Mouse (Mus musculus) midbrain, embryonic 14.5 days (tissue): ENCODE measurements around the gene Snx1. TPM values are rescaled to one million over a fixed set of nuclear protein-coding genes. Genes with fewer than 3 reads are reported as not detected.
A peak's percentile ranks its signal among the peaks of the same experiment; 100 is the strongest.

Source experiments
- ATAC-seq: fragments of 200-750 bp; cut with Nextera tagmentation; 2 replicates; pipeline ENCODE4 v1.8.0; 2017; ENCODE audit warnings: moderate number of reproducible peaks, moderate library complexity; ENCODE audit not compliant: low FRiP score, low TSS enrichment
- DNase-seq: peaks from one replicate; pipeline ENCODE4 v3.0.0-alpha.2; 2015
- H3K27ac ChIP-seq: fragments of 300-500 bp; sonication (generic); replicated peaks from 2 replicates; pipeline ENCODE4 v1.5.1; 2014; ENCODE audit warnings: mild to moderate bottlenecking, low read depth, low read length, moderate library complexity
- H3K27me3 ChIP-seq: fragments of 300-500 bp; sonication (generic); 2 replicates; pipeline ENCODE4 v1.6.1; 2014; ENCODE audit warnings: low read length, control low read depth, mixed read lengths; ENCODE audit not compliant: control insufficient read depth, insufficient read depth
- H3K36me3 ChIP-seq: fragments of 300-500 bp; sonication (generic); 2 replicates; pipeline ENCODE4 v1.6.1; 2014; ENCODE audit warnings: low read length, control low read depth; ENCODE audit not compliant: control insufficient read depth, insufficient read depth
- H3K4me1 ChIP-seq: fragments of 300-500 bp; sonication (generic); 2 replicates; pipeline ENCODE4 v1.6.1; 2014; ENCODE audit warnings: mild to moderate bottlenecking, antibody characterized with exemption, low read length, control low read depth; ENCODE audit not compliant: control insufficient read depth, insufficient read depth
- H3K4me2 ChIP-seq: fragments of 300-500 bp; sonication (generic); 2 replicates; pipeline ENCODE4 v1.6.1; 2014; ENCODE audit warnings: mild to moderate bottlenecking, low read length, moderate library complexity
- H3K4me3 ChIP-seq: fragments of 300-500 bp; sonication (generic); replicated peaks from 2 replicates; pipeline ENCODE4 v1.5.1; 2014; ENCODE audit warnings: low read depth, low read length
- H3K9ac ChIP-seq: fragments of 300-500 bp; sonication (generic); replicated peaks from 2 replicates; pipeline ENCODE4 v1.6.1; 2014; ENCODE audit warnings: mild to moderate bottlenecking, low read length, moderate library complexity
- H3K9me3 ChIP-seq: fragments of 300-500 bp; sonication (generic); 2 replicates; pipeline ENCODE4 v1.6.1; 2016; ENCODE audit warnings: low read length, control low read depth, mixed read lengths; ENCODE audit not compliant: control insufficient read depth
- WGBS: fragments of 180-500 bp; shearing (Covaris S2); extraction: QIAGEN DNeasy Blood & Tissue Kit; methylation state at CpG from one replicate; pipeline ENCODE4 v1.1.7; 2014; 5-methylcytosine and 5-hydroxymethylcytosine counted together
- polyA plus RNA-seq: library from polyadenylated mRNA; unstranded; fragments of >200 nt; fragmentation: Nextera tagmentation; extraction: Ambion mirVana; gene quantifications from 2 replicates; pipeline ENCODE4 v1.2.1, GENCODE M21; 2014

The Snx1 gene
- polyA plus RNA-seq, 1 experiment from 2014 or later = 87.9 TPM

DNA sequence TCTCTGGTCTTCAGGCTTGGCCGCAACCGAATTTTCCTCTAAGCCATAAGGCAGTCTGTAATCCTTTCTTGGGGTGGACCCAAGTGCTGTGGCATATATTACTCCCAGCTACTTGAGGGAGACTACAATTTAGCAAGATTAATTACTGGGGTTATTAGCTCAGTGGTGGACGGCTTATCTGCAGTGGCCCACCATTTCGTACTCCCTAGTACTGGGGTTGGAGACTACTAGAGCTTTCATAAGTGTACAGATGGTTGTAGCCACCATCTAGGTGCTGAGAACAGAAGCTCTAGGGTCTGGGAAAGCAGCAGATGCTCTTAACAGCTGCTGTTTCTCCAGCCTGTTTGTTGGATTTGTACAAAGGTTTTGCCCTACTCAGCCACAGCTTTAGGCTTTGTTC, 65.4 kb downstream of the Snx1 start:
- Histone ChIP-seq H3K4me2 (peak overlapping the region; percentile 58), H3K4me1 (peaks cover 17% of the 10 kb centered on the region), H3K9ac (peak overlapping the region; percentile 91), H3K27me3 (no peaks in the 10 kb centered on the region), H3K4me3 (peak overlapping the region; percentile 65), H3K27ac (peak overlapping the region; percentile 32; the same call in 1 of the 2 replicates), H3K36me3 (peaks cover 33% of the 10 kb centered on the region), H3K9me3 (no peaks in the 10 kb centered on the region)
- 28% methylated on average over 4 of the region's 4 CpGs for WGBS
- DNase-seq (peak; percentile 17), ATAC-seq (no peak)

DNA sequence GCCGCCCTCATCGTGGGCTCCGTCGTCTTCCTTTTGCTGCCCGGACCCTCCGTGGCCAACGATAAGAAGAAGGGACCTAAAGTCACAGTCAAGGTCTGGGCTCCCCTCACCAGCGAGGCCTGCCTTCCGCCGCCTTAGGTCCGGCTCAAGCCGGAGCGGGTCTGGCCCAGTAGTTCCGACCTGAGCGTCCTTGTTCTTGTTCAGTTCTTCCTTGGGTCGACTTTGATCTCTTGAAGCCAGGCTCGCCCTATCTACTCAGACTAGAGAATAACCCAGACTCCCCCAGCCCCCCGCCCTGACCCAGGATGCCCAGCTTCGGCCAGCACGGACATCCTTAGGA, 66.1 kb downstream of the Snx1 start:
- ATAC-seq (peak; percentile 72), DNase-seq (no peak)
- Histone ChIP-seq H3K9ac (peak overlapping the region; percentile 91), H3K36me3 (peaks cover 26% of the 10 kb centered on the region), H3K4me1 (peaks cover 17% of the 10 kb centered on the region), H3K9me3 (no peaks in the 10 kb centered on the region), H3K4me2 (peak overlapping the region; percentile 58), H3K4me3 (peak overlapping the region; percentile 65), H3K27me3 (no peaks in the 10 kb centered on the region), H3K27ac (peak overlapping the region; percentile 84)
- under 1% methylated on average over 20 of the region's 20 CpGs for WGBS

DNA sequence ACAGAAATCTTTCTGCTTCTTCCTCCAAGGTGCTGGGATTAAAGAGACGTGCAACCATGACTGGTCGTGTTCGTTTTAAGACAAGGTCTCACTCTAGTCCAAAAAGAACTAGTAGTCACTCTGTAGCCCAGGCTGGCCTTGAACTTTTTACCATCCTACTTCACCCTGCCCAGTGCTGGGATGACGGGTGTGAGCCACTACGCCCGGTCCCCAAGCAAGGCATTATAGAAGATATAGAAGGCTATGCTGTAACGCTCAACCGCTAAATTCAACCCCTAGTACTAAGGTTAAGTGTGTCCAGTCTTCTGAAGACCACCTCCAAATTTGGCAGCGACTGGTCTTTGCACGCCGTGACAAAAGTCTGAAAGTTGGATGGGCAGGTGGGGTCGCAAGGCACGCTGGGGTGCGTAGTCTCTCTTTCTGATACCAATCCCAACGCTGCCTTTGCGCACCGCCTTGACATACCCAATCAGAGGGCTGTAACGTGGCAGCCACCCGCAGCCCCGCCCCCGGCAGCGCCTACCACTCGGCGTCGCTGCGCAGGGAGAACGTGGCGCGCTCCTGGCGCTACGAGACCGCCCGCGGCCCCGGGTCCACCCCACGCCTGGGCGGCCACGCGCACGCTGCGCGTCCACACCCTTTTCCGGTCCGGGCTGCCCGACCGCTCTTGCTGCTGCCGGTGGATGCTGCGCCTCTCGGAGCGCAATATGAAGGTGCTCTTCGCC, 66.6 kb downstream of the Snx1 start, which contains the start of gene Ppib:
Gene Ppib, plus strand, starts transcription at position 640 of the 725 bp plus-strand sequence.
- H3K36me3 ChIP-seq = peaks cover 22% of the 10 kb centered on the region
- WGBS = 2% methylated on average over 48 of the region's 51 CpGs
- peak within 1 kb of the TSS; percentile 65 for H3K4me3 ChIP-seq
- H3K27me3 ChIP-seq = no peaks in the 10 kb centered on the region
- ATAC-seq (peak; percentile 97), DNase-seq (peak; percentile 99)
- peak within 1 kb of the TSS; percentile 91 for H3K9ac ChIP-seq
- peak within 1 kb of the TSS; percentile 58 for H3K4me2 ChIP-seq
- H3K27ac ChIP-seq = peak within 1 kb of the TSS; percentile 84
- no peaks in the 10 kb centered on the region for H3K9me3 ChIP-seq
- peaks cover 17% of the 10 kb centered on the region for H3K4me1 ChIP-seq

DNA sequence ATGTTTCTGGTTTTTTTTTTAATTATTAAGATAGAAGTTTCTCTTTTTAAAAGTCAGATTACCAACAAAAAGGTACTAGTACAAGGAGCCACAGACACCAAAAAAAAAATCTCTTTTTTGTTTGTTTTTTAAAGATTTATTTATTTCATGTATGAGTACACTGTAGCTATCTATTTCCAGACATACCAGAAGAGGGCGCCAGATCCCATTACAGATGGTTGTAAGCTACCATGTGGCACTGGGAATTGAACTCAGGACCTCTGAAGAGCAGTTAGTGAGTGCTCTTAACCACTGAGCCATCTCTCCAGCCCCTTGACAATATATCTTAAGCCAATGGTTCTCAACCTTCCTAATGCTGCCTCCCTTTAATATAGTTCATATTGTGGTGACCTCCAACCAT, 72.8 kb downstream of the Snx1 start:
- no peaks in the 10 kb centered on the region for H3K9me3 ChIP-seq
- no peaks in the 10 kb centered on the region for H3K36me3 ChIP-seq
- WGBS = 43% methylated on average over 1 of the region's 1 CpGs
- H3K4me2 ChIP-seq = no peak overlapping the region
- H3K27ac ChIP-seq = no peak overlapping the region
- no peak for ATAC-seq
- no peaks in the 10 kb centered on the region for H3K27me3 ChIP-seq
- H3K9ac ChIP-seq = no peak overlapping the region
- no peak for DNase-seq
- no peaks in the 10 kb centered on the region for H3K4me1 ChIP-seq
- H3K4me3 ChIP-seq = no peak overlapping the region

DNA sequence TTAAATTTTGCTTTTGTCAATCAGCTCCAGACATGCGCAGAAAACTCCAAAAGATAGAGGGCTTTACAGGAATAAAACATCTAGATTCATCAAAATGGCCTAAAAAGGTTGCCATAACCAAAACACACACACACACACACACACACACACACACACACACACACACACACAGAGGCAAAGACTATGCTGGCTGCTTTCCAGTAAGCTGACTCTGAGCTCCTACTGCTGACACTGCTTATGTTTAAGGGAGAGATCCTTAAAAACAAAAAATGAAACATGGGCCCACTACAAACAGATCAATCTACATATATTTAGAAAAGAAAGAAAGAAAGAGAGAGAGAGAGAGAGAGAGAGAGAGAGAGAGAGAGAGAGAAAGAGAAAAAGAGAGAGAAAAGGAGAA, 73.7 kb downstream of the Snx1 start:
- ATAC-seq (no peak), DNase-seq (peak; percentile 13)
- WGBS = 95% methylated on average over 1 of the region's 1 CpGs
- Histone ChIP-seq H3K4me2 (no peak overlapping the region), H3K4me3 (no peak overlapping the region), H3K4me1 (no peaks in the 10 kb centered on the region), H3K9me3 (no peaks in the 10 kb centered on the region), H3K36me3 (no peaks in the 10 kb centered on the region), H3K27me3 (no peaks in the 10 kb centered on the region), H3K9ac (no peak overlapping the region), H3K27ac (no peak overlapping the region)

DNA sequence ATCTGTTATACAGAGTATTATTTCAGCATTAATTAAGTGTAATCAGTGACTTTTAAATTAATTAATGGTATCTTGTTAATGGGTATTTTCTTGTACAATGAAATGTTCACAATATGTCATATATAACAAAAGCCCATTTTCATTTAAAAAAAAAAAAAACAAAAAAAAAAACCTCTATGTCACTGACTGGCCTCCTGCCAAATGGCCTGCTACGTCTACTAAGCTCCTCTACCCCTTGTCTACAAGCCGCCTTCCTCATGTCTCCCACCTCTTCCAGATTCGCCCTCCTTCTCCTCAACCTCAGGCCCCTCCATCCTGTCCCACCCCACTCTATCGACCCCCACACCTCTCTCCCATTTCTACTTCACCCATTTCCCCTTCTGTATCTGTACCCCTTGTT, 74.9 kb downstream of the Snx1 start:
- 70% methylated on average over 4 of the region's 4 CpGs for WGBS

DNA sequence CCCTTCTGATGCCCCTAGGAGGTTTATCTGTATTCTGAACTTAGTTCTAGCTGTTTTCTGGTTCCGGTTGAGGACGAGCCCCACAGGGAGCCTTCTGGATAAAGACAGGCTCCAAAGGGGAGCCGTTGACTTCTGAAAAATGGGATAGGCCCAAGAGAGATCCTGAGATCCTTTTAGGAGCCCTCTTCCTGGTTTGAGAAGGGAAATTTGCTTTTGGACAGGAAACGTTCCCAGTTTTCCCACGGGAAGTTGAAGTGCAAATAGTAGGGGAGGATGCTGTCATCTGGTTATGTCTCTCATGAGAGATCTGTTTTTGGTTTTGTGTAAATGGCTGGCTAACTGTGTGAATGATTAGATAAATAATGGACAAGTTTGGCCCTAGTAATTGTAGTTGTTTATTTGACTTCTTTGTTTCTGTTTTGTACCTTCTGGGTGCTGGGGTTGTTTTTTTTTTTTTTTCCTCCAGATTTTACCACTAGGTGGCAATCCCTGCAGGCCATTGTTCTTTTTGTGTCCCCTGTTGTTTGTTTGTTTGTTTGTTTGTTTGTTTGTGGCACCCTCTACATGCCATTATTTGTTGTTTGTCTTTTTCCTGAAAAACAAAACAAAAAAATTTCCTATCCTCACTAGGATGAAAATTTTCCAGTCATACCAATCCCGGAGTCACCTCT, 76.3 kb downstream of the Snx1 start:
- DNase-seq = no peak
- H3K4me1 ChIP-seq = no peaks in the 10 kb centered on the region
- no peak overlapping the region for H3K9ac ChIP-seq
- H3K27me3 ChIP-seq = no peaks in the 10 kb centered on the region
- H3K27ac ChIP-seq = no peak overlapping the region
- no peak overlapping the region for H3K4me2 ChIP-seq
- H3K4me3 ChIP-seq = no peak overlapping the region
- no peaks in the 10 kb centered on the region for H3K36me3 ChIP-seq
- WGBS = 66% methylated on average over 6 of the region's 6 CpGs
- ATAC-seq = no peak
- no peaks in the 10 kb centered on the region for H3K9me3 ChIP-seq

More for the DNA sequence above, 74.9 kb downstream of the Snx1 start:
- Histone ChIP-seq H3K9ac (no peak overlapping the region), H3K9me3 (no peaks in the 10 kb centered on the region), H3K4me1 (no peaks in the 10 kb centered on the region), H3K27me3 (no peaks in the 10 kb centered on the region), H3K4me3 (no peak overlapping the region), H3K4me2 (no peak overlapping the region), H3K27ac (no peak overlapping the region), H3K36me3 (no peaks in the 10 kb centered on the region)
- DNase-seq = no peak
- ATAC-seq = no peak

DNA sequence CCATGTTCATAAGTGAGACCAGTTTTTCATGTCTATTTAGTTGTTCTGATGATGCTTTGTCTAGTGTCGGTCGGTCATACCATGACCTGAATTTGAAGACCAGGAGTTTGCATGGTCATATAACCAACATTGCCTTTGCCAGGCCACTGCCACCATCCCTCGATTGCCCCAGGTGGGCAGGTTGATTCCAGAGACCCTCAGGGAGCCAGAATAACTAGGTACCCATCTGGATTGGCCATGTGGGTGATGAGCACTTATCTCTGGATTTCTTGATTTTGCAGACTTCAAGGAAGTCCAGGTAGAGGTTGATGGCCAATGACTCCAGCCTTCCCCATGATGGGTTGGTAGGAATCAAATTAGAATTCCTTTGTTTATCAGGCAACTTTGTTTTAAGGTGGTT, 83.1 kb downstream of the Snx1 start:
- Histone ChIP-seq H3K36me3 (peaks cover 30% of the 10 kb centered on the region), H3K9me3 (no peaks in the 10 kb centered on the region), H3K4me1 (no peaks in the 10 kb centered on the region), H3K27ac (no peak overlapping the region), H3K4me2 (no peak overlapping the region), H3K27me3 (no peaks in the 10 kb centered on the region), H3K9ac (no peak overlapping the region), H3K4me3 (no peak overlapping the region)
- DNase-seq = no peak
- 98% methylated on average over 3 of the region's 3 CpGs for WGBS
- no peak for ATAC-seq

DNA sequence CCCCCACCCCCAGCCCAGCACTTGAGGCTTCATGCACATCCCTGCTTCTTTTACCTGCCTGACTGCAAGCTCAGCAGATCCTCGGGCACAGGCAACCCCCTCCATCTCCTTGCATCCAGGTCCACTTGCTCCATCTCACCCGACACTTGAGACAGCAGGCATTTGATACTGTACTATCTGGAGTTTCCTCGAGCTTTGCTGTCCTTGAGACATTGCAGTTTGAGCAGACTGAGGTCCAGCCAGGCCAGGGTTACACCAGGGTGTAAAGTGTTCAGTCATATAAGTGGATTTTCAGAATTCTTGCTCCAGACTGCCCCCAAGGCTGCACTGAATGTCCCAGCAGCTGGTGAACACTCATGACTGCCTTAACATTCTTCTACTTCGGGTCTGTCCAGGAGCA, 84.1 kb downstream of the Snx1 start:
- H3K4me2 ChIP-seq = no peak overlapping the region
- H3K27ac ChIP-seq = no peak overlapping the region
- H3K4me1 ChIP-seq = no peaks in the 10 kb centered on the region
- no peak overlapping the region for H3K9ac ChIP-seq
- H3K9me3 ChIP-seq = no peaks in the 10 kb centered on the region
- peaks cover 37% of the 10 kb centered on the region for H3K36me3 ChIP-seq
- H3K27me3 ChIP-seq = no peaks in the 10 kb centered on the region
- ATAC-seq = no peak
- no peak for DNase-seq
- H3K4me3 ChIP-seq = no peak overlapping the region
- WGBS = 89% methylated on average over 4 of the region's 4 CpGs
